Mouse (Mus musculus): ENCODE data around the gene Ptprcap.

Ptprcap gene

DNA sequence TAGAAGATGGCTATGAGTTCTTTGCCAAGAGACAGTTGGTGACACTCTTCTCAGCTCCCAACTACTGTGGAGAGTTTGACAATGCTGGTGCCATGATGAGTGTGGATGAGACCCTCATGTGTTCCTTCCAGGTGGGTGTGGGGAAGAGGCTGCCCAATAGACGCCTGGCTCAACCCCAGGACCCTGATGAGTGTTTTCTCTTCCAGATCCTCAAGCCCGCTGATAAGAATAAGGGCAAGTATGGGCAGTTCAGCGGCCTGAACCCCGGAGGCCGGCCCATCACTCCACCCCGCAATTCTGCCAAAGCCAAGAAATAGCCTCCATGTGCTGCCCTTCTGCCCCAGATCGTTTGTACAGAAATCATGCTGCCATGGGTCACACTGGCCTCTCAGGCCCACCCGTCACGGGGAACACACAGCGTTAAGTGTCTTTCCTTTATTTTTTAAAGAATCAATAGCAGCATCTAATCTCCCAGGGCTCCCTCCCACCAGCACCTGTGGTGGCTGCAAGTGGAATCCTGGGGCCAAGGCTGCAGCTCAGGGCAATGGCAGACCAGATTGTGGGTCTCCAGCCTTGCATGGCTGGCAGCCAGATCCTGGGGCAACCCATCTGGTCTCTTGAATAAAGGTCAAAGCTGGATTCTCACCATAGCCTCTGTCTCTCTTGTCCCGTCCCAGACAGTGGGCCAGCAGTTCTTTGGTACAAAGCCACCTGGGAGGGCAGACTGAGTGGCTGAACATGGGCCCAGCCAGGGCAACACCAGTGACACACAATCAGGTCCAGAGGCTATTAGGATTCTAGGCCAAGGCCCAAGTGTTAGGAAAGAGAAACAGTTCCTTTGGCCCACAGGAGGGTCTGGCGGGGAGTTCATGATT lies 41.6 kb downstream of the Ptprcap start:
- no peak for DNase-seq (ENCODE audit: low spot score)

DNA sequence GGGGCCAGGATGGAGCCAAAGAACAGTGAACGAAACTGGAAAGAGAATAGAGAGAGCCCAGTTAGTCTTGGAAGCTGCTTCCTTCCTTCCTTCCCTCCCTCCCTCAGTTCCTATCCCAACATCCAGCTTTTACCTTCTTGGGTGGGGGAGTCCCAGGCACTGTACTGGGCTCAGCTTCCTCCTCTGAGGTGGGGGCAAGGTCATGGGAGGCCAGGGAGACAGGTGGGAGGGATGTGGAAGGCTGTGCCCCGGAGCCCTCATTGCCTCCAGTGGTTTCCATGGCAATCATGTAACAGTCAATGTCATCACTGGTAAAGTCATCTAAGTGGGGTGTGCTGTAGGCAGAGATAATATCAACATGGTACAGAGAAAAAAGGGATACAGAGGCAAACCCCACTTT lies 42.6 kb downstream of the Ptprcap start:
- DNase-seq (ENCODE audit: low spot score), result no peak

DNA sequence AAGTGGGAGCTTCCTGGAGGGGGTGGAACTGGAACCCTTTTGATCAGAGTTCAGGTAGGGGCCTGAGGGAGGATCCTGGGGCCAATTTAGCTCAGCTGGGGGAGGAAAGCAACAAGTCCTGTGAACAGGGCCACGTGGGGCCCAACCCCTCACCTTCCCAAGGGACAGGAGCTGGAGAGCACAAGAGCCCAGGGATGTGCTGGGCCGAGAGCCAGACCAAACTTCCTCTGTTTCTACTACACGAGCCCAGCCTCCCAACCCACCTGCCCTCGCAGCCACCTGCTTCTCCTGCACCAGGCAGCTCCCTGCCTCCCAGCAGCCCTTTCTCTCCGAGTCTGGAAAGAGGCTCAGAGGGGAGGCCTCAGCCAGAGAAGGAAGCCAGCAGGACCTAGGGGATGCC lies 43.1 kb downstream of the Ptprcap start:
- no peak for DNase-seq (ENCODE audit: low spot score)

- DNase-seq (ENCODE audit: low spot score), result no peak
Measured at GRCm38 (mm10) chr19:4197180-4197579, 43.8 kb downstream of the Ptprcap start.

GRCm38 (mm10) chr19:4201291-4201909 lies 48.0 kb downstream of the Ptprcap start, which contains the start of gene Rad9a:
TSS of gene Rad9a (minus strand) at chr19:4201662.
- peak; percentile 97 for DNase-seq (ENCODE audit: low spot score)

GRCm38 (mm10) chr19:4202149-4202548 lies 48.7 kb downstream of the Ptprcap start:
- DNase-seq (ENCODE audit: low spot score), result no peak

- DNase-seq (ENCODE audit: low spot score), result no peak
Measured at GRCm38 (mm10) chr19:4203148-4203547, 49.7 kb downstream of the Ptprcap start.

DNA sequence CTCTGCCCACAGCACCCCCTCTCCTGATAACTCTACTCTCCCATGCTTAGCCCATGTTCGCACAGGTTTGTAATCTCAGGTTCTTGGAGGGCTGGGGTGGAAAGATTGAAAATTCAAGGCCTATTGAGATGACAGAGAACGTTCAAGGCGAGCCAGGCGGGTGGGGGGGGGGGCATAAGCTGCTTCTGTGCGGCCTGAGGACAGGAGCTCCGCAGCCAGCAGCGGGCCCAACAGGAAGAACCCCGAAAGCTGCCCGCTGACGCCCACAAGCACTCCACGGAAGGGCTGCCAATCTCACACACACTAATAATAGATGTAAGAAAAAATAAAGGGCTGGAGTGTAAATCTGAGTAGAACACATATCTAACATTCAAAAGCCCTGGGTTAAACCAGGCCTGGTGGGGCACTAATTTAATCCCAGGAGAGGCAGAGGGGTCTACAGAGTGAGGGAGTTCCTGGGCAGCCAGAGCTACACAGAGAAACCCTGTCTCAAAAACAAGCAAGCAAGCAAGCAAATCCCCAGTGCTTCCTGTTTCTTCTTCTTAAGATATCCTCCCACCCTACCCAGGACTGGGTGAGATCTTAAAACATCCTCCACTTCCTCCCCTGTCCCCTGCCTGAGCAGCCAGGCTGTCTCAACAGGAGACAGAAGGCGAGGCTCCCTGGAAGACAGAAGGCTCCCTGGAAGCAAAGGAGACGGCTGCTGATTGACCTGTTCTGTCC lies 50.4 kb downstream of the Ptprcap start:
- DNase-seq (ENCODE audit: low spot score), result no peak

DNA sequence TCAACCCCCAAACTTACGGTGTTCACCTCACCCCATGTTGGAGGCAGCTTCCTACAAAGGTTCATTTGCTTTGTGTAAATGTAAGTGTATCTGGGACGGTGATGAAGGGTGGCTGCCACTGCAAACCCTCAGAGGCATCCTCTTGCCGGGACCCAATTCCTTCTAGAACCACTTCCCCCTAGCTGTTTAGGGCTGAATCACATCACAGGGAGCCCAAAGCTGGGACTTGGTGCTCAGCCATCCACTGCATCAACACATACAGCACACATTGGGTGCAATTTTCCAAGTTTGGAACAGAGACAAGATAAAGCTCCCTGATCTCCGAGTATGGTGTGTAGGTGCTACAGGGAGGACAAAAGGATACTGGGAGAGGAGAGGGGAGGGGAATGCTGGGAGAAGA lies 51.5 kb downstream of the Ptprcap start:
- no peak for DNase-seq (ENCODE audit: low spot score)
